Mouse (Mus musculus): Measurements from ENCODE around the gene Rbm28. TPM values are rescaled to one million over a fixed set of nuclear protein-coding genes. Genes with fewer than 3 reads are reported as not detected.

Gene Rbm28
- polyA plus RNA-seq, 1 experiment from 2014 or later = 56.0 TPM

- no peak overlapping the region for H3K9ac ChIP-seq
- no peaks in the 10 kb centered on the region for H3K4me1 ChIP-seq
- ATAC-seq (ENCODE audit: low FRiP score, low read depth) = no peak
- no peak overlapping the region for H3K4me3 ChIP-seq
- WGBS = 89% methylated on average over 13 of the region's 13 CpGs
- H3K27me3 ChIP-seq (replicated peaks) = no peaks in the 10 kb centered on the region
- H3K27ac ChIP-seq = no peak overlapping the region
- peaks cover 11% of the 10 kb centered on the region for H3K36me3 ChIP-seq
- no peak overlapping the region for H3K4me2 ChIP-seq (replicated peaks)
- H3K9me3 ChIP-seq = no peaks in the 10 kb centered on the region
Measured at GRCm38 (mm10) chr6:29119990-29120389, 44.8 kb downstream of the Rbm28 start.

GRCm38 (mm10) chr6:29118963-29119362 lies 45.8 kb downstream of the Rbm28 start:
- no peaks in the 10 kb centered on the region for H3K27me3 ChIP-seq (replicated peaks)
- ATAC-seq (ENCODE audit: low FRiP score, low read depth) = no peak
- 71% methylated on average over 4 of the region's 4 CpGs for WGBS

GRCm38 (mm10) chr6:29118231-29118630 lies 46.6 kb downstream of the Rbm28 start:
- H3K4me3 ChIP-seq = no peak overlapping the region
- no peak overlapping the region for H3K9ac ChIP-seq
- ATAC-seq (ENCODE audit: low FRiP score, low read depth) = no peak
- H3K36me3 ChIP-seq = no peaks in the 10 kb centered on the region
- no peaks in the 10 kb centered on the region for H3K4me1 ChIP-seq
- H3K4me2 ChIP-seq (replicated peaks) = no peak overlapping the region
- H3K27ac ChIP-seq = no peak overlapping the region
- no peaks in the 10 kb centered on the region for H3K27me3 ChIP-seq (replicated peaks)
- no peaks in the 10 kb centered on the region for H3K9me3 ChIP-seq

More at GRCm38 (mm10) chr6:29118963-29119362, 45.8 kb downstream of the Rbm28 start:
- no peak overlapping the region for H3K4me3 ChIP-seq
- H3K27ac ChIP-seq = no peak overlapping the region
- peaks cover 3% of the 10 kb centered on the region; the same call in 1 of the 2 replicates for H3K36me3 ChIP-seq
- no peak overlapping the region for H3K4me2 ChIP-seq (replicated peaks)
- no peaks in the 10 kb centered on the region for H3K4me1 ChIP-seq
- no peak overlapping the region for H3K9ac ChIP-seq
- no peaks in the 10 kb centered on the region for H3K9me3 ChIP-seq

GRCm38 (mm10) chr6:29117417-29118104 lies 47.2 kb downstream of the Rbm28 start:
- H3K4me2 ChIP-seq (replicated peaks) = no peak overlapping the region
- H3K4me1 ChIP-seq = no peaks in the 10 kb centered on the region
- no peaks in the 10 kb centered on the region for H3K9me3 ChIP-seq
- no peaks in the 10 kb centered on the region for H3K36me3 ChIP-seq
- H3K4me3 ChIP-seq = no peak overlapping the region
- ATAC-seq (ENCODE audit: low FRiP score, low read depth) = no peak
- H3K27me3 ChIP-seq (replicated peaks) = no peaks in the 10 kb centered on the region
- H3K9ac ChIP-seq = no peak overlapping the region
- H3K27ac ChIP-seq = no peak overlapping the region
- WGBS = 66% methylated on average over 7 of the region's 7 CpGs

- ATAC-seq (ENCODE audit: low FRiP score, low read depth) = no peak
- H3K4me2 ChIP-seq (replicated peaks) = no peak overlapping the region
- no peak overlapping the region for H3K9ac ChIP-seq
- H3K4me1 ChIP-seq = no peaks in the 10 kb centered on the region
- no peaks in the 10 kb centered on the region for H3K36me3 ChIP-seq
- no peak overlapping the region for H3K4me3 ChIP-seq
- whole genome bisulfite sequencing = 71% methylated on average over 7 of the region's 7 CpGs
- H3K27me3 ChIP-seq (replicated peaks) = no peaks in the 10 kb centered on the region
- H3K27ac ChIP-seq = no peak overlapping the region
- peaks cover 10% of the 10 kb centered on the region; the same call in 1 of the 2 replicates for H3K9me3 ChIP-seq
Measured at GRCm38 (mm10) chr6:29115756-29116155, 49.0 kb downstream of the Rbm28 start.

GRCm38 (mm10) chr6:29111501-29111900 lies 53.3 kb downstream of the Rbm28 start:
- H3K36me3 ChIP-seq = no peaks in the 10 kb centered on the region
- no peak overlapping the region for H3K9ac ChIP-seq
- no peaks in the 10 kb centered on the region for H3K27me3 ChIP-seq (replicated peaks)
- ATAC-seq (ENCODE audit: low FRiP score, low read depth) = no peak
- H3K9me3 ChIP-seq = peaks cover 10% of the 10 kb centered on the region; the same call in 1 of the 2 replicates
- no peak overlapping the region for H3K27ac ChIP-seq
- H3K4me2 ChIP-seq (replicated peaks) = no peak overlapping the region
- H3K4me1 ChIP-seq = no peaks in the 10 kb centered on the region
- 87% methylated on average over 4 of the region's 4 CpGs for WGBS
- H3K4me3 ChIP-seq = no peak overlapping the region

- no peak for ATAC-seq (ENCODE audit: low FRiP score, low read depth)
- Histone ChIP-seq H3K4me1 (no peaks in the 10 kb centered on the region), H3K36me3 (no peaks in the 10 kb centered on the region), H3K27ac (no peak overlapping the region), H3K4me2 (replicated peaks) (no peak overlapping the region), H3K9me3 (peaks cover 10% of the 10 kb centered on the region; the same call in 1 of the 2 replicates), H3K4me3 (no peak overlapping the region), H3K9ac (no peak overlapping the region), H3K27me3 (replicated peaks) (no peaks in the 10 kb centered on the region)
- WGBS = 70% methylated on average over 1 of the region's 1 CpGs
Measured at GRCm38 (mm10) chr6:29108376-29108775, 56.4 kb downstream of the Rbm28 start.

- Histone ChIP-seq H3K27ac (no peak overlapping the region), H3K4me2 (replicated peaks) (no peak overlapping the region), H3K9ac (no peak overlapping the region), H3K4me1 (no peaks in the 10 kb centered on the region), H3K9me3 (no peaks in the 10 kb centered on the region), H3K4me3 (no peak overlapping the region), H3K27me3 (replicated peaks) (no peaks in the 10 kb centered on the region), H3K36me3 (no peaks in the 10 kb centered on the region)
- no peak for ATAC-seq (ENCODE audit: low FRiP score, low read depth)
- WGBS = 92% methylated on average over 9 of the region's 9 CpGs
Measured at GRCm38 (mm10) chr6:29101248-29101864, 63.5 kb downstream of the Rbm28 start.

GRCm38 (mm10) chr6:29100423-29100822 lies 64.4 kb downstream of the Rbm28 start:
- Histone ChIP-seq H3K27ac (no peak overlapping the region), H3K9me3 (no peaks in the 10 kb centered on the region), H3K36me3 (no peaks in the 10 kb centered on the region), H3K4me3 (no peak overlapping the region), H3K4me2 (replicated peaks) (no peak overlapping the region), H3K4me1 (no peaks in the 10 kb centered on the region), H3K9ac (no peak overlapping the region), H3K27me3 (replicated peaks) (no peaks in the 10 kb centered on the region)
- ATAC-seq (ENCODE audit: low FRiP score, low read depth) = no peak
- 50% methylated on average over 3 of the region's 3 CpGs for WGBS

GRCm38 (mm10) chr6:29099536-29100170 lies 65.2 kb downstream of the Rbm28 start:
- H3K4me1 ChIP-seq = no peaks in the 10 kb centered on the region
- no peak for ATAC-seq (ENCODE audit: low FRiP score, low read depth)
- 69% methylated on average over 14 of the region's 14 CpGs for WGBS
- H3K27me3 ChIP-seq (replicated peaks) = no peaks in the 10 kb centered on the region
- no peaks in the 10 kb centered on the region for H3K9me3 ChIP-seq
- no peak overlapping the region for H3K4me3 ChIP-seq
- H3K27ac ChIP-seq = no peak overlapping the region
- H3K9ac ChIP-seq = no peak overlapping the region
- H3K4me2 ChIP-seq (replicated peaks) = no peak overlapping the region
- H3K36me3 ChIP-seq = no peaks in the 10 kb centered on the region

GRCm38 (mm10) chr6:29092904-29093303 lies 71.9 kb downstream of the Rbm28 start:
- Histone ChIP-seq H3K4me2 (replicated peaks) (no peak overlapping the region), H3K27ac (no peak overlapping the region), H3K9ac (no peak overlapping the region), H3K9me3 (0 out of 2 replicates have a peak, but pooled peaks cover 6% of the 10 kb centered on the region), H3K4me3 (no peak overlapping the region), H3K4me1 (no peaks in the 10 kb centered on the region), H3K27me3 (replicated peaks) (no peaks in the 10 kb centered on the region), H3K36me3 (no peaks in the 10 kb centered on the region)
- no peak for ATAC-seq (ENCODE audit: low FRiP score, low read depth)
- 63% methylated on average over 11 of the region's 11 CpGs for WGBS

- no peak for ATAC-seq (ENCODE audit: low FRiP score, low read depth)
- no peak overlapping the region for H3K4me3 ChIP-seq
- 78% methylated on average over 7 of the region's 7 CpGs for WGBS
- 0 out of 2 replicates have a peak, but pooled peaks cover 6% of the 10 kb centered on the region for H3K9me3 ChIP-seq
- no peaks in the 10 kb centered on the region for H3K36me3 ChIP-seq
- no peaks in the 10 kb centered on the region for H3K4me1 ChIP-seq
- no peaks in the 10 kb centered on the region for H3K27me3 ChIP-seq (replicated peaks)
- H3K27ac ChIP-seq = no peak overlapping the region
- H3K4me2 ChIP-seq (replicated peaks) = no peak overlapping the region
- H3K9ac ChIP-seq = no peak overlapping the region
Measured at GRCm38 (mm10) chr6:29092234-29092633, 72.6 kb downstream of the Rbm28 start.
